Mouse (Mus musculus) cortical plate, adult 2 months (tissue): ENCODE data around the gene Apod.

ENCODE experiments used
- CTCF ChIP-seq: fragments of 200-500 bp; IDR thresholded peaks from 2 replicates; pipeline ENCODE4 v1.5.1; 2011; ENCODE audit warnings: mild to moderate bottlenecking, control low read depth, low read length; ENCODE audit not compliant: insufficient read depth; ENCODE audit errors: extremely low read depth
- POLR2A ChIP-seq: fragments of 200-500 bp; IDR thresholded peaks from 2 replicates; pipeline ENCODE4 v1.6.1; 2011; ENCODE audit warnings: mild to moderate bottlenecking, low read length, control low read depth; ENCODE audit not compliant: insufficient read depth; ENCODE audit errors: extremely low read depth

DNA sequence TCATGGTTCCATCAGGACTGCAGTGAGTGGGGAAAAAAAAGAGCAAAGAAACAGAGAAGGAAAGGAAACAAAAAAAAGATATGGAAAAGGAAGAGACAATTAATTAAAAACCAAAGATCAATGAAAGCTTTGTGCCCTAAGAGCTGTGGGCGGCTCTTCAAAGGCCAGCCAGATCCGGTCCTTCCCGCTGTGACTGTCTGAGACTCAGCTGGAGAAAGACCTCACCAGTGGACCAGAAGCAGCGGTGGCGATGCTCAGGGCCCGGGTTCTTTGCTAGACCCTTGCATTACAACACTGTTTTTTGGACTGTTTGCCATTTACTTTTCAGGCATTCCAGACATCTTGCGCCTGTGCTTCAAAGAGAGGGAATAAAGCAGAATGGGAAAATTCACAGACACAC is 14.1 kb downstream of the Apod start:
- no peak for TF ChIP-seq POLR2A
- TF ChIP-seq CTCF: no peak
